Mouse (Mus musculus) spleen, postnatal 10 days (tissue): ENCODE data around the gene Tex16.

ENCODE experiments used
- DNase-seq, 2 experiments: peaks; one replicate each; pipeline ENCODE4 v3.0.0; 2021 to 2022; ENCODE audit warnings: low spot score in 2 of 2

The Tex16 gene

GRCm38 (mm10) chrX:112010707-112011106 lies at the start of gene Tex16:
Gene Tex16, plus strand, starts transcription at chrX:112011007.
- DNase-seq, result no peak

DNA sequence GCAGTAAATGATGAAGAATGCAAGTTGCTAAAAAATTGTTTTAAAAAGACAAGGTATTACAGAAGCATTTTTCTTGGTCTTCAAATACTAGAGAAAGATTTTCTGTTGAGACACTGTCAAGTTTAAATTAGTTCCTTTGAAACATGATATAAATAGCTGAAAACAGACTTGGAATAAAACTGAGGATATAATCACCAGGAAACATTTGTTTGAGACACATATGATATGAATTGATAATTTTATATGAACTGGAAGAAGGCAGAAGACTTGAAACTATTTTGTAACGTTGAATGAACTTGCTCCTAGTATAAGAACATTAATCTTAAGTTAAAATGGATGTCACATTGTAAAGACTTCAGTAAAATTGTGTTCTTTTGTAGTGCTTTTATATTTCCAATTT lies 11.1 kb upstream of the Tex16 start:
- no peak for DNase-seq
